Mouse (Mus musculus) B cell, adult (primary cell): ENCODE data around the gene Zyx. TPM values are rescaled to one million over a fixed set of nuclear protein-coding genes. Genes with fewer than 3 reads are reported as not detected.

Source experiments
- total RNA-seq: library from RNA; stranded (reverse); gene quantifications from 4 replicates; pipeline ENCODE4 v1.2.4, GENCODE M21; 2023; ENCODE audit not compliant: inconsistent age

Gene Zyx
- 73.9 to 79.6 TPM (median 78.8 TPM) in 4 replicates for total RNA-seq

GRCm38 (mm10) chr6:42349426-42350020 is at the start of gene Zyx:
Zyx (plus strand) TSS chr6:42349630.

GRCm38 (mm10) chr6:42324482-42325267 is 24.8 kb upstream of the Zyx start, which contains the start of gene Fam131b:
Fam131b (minus strand) TSS chr6:42324643.

GRCm38 (mm10) chr6:42372816-42373547 is 23.6 kb downstream of the Zyx start, which contains the start of gene Epha1:
Epha1 (minus strand) TSS chr6:42373268.

GRCm38 (mm10) chr6:42399938-42400337 is 50.5 kb downstream of the Zyx start, which contains the start of gene Tas2r143:
Tas2r143 (plus strand) TSS chr6:42400238.

GRCm38 (mm10) chr6:42405134-42405533 is 55.7 kb downstream of the Zyx start, which contains the start of gene Tas2r135:
Tas2r135 (plus strand) TSS chr6:42405434.

Other genes with a start within 250 kb of the Zyx start
- not detected in 4 replicates for gene Tas2r139, start 208.7 kb upstream of the Zyx start, total RNA-seq
- not detected in 4 replicates for gene Tas2r144, start 134.3 kb upstream of the Zyx start, total RNA-seq
- 7.1 to 9.4 TPM (median 7.4 TPM) in 4 replicates for gene Gstk1, start 103.7 kb upstream of the Zyx start, total RNA-seq
- gene Tmem139, start 87.7 kb upstream of the Zyx start, total RNA-seq, result not detected in 4 replicates
- gene Casp2, start 84.6 kb upstream of the Zyx start, total RNA-seq, result 119 to 124 TPM (median 122 TPM) in 4 replicates
- 1.4 to 2.7 TPM (median 1.7 TPM) in 4 replicates for gene Clcn1, start 62.9 kb upstream of the Zyx start, total RNA-seq
- 0.13 TPM in 1 of 4 replicates, not detected in the others for gene Fam131b, start 25.0 kb upstream of the Zyx start, total RNA-seq
- gene Epha1, start 23.6 kb downstream of the Zyx start, total RNA-seq, result 0.22 TPM in 1 of 4 replicates, not detected in the others
- gene Tas2r143, start 50.6 kb downstream of the Zyx start, total RNA-seq, result 0.60 to 1.0 TPM (median 0.86 TPM) in 3 of 4 replicates, not detected in the other
- 0.81 TPM in 1 of 4 replicates, not detected in the others for gene Tas2r135, start 55.8 kb downstream of the Zyx start, total RNA-seq
- 0.78 TPM in 1 of 4 replicates, not detected in the others for gene Tas2r126, start 84.9 kb downstream of the Zyx start, total RNA-seq
- not detected in 4 replicates for gene Olfr458, start 115.6 kb downstream of the Zyx start, total RNA-seq
- not detected in 4 replicates for gene Olfr457, start 126.7 kb downstream of the Zyx start, total RNA-seq
- gene Olfr456, start 137.6 kb downstream of the Zyx start, total RNA-seq, result not detected in 4 replicates
- gene Olfr455, start 198.0 kb downstream of the Zyx start, total RNA-seq, result not detected in 4 replicates
- gene Tcaf3, start 248.1 kb downstream of the Zyx start, total RNA-seq, result not detected in 4 replicates